Mouse (Mus musculus): Measurements from ENCODE around the gene Cep95. TPM values are rescaled to one million over a fixed set of nuclear protein-coding genes. Genes with fewer than 3 reads are reported as not detected.
A peak's percentile ranks its signal among the peaks of the same experiment; 100 is the strongest.
"Not testable (repeated sequence)": the region's sequence is repeated elsewhere in the genome, so short reads cannot be mapped to it uniquely, and the experiment has no call there.

Gene Cep95
- total RNA-seq, 2 experiments from 2014 or later: 12.6 to 15.1 TPM

GRCm38 (mm10) chr11:106788026-106788774 lies 852 bp upstream of the Cep95 start:
- intact Hi-C loops (cut with DNase I): loop anchor here (2.0 to 5.0 kb wide), 5 partner anchors 35 to 515 kb away; partner anchors contain the start of genes 1810010H24Rik, Kpna2, Smarcd2 and Smurf2
- TF ChIP-seq CTCF (IDR thresholded peaks at IDR 0.05): no peak
- Histone ChIP-seq H3K27ac (peak overlapping the region; percentile 100), H3K4me3 (peak overlapping the region; percentile 98)
- DNase-seq (ENCODE audit: extremely low spot score in 1 of 2, low spot score in 2 of 2): peak; percentile 98 to 99

- intact Hi-C loops (cut with DNase I): loop anchor here (2.0 to 5.0 kb wide), 5 partner anchors 33 to 517 kb away; partner anchors contain the start of genes 1810010H24Rik, Kpna2, Smarcd2 and Smurf2
- no peak for TF ChIP-seq CTCF (IDR thresholded peaks at IDR 0.05)
- no peak for DNase-seq (ENCODE audit: extremely low spot score in 1 of 2, low spot score in 2 of 2)
These were observed 597 bp downstream of the Cep95 start for GRCm38 (mm10) chr11:106789649-106790048.

DNA sequence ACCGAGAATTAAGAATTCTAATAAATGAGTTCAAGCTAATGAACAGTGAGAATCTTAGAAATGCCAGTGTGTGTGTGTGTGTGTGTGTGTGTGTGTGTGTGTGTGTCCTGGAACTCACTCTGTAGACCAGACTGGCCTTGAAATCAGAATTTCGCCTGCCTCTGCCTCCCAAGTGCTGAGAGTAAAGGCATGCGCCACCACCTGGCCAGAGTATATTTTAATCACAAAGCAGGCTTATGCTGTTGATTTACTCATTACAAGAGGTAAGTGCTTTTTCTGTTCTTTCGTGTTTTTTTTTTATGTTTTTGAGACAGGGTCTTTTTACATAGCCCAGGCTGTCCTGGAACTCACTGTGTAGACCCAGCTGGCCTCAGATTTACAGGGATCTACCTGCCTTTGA lies 4.8 kb downstream of the Cep95 start:
- DNase-seq (ENCODE audit: extremely low spot score in 1 of 2, low spot score in 2 of 2): no peak
- TF ChIP-seq CTCF (IDR thresholded peaks at IDR 0.05): no peak; the same call in 1 of the 2 replicates
- no peak overlapping the region for H3K27ac ChIP-seq
- no peak overlapping the region for H3K4me3 ChIP-seq
- intact Hi-C loops (cut with DNase I): no loop called here

More at GRCm38 (mm10) chr11:106789649-106790048, 597 bp downstream of the Cep95 start:
- Histone ChIP-seq H3K27ac (peak overlapping the region; percentile 100), H3K4me3 (peak overlapping the region; percentile 98)

DNA sequence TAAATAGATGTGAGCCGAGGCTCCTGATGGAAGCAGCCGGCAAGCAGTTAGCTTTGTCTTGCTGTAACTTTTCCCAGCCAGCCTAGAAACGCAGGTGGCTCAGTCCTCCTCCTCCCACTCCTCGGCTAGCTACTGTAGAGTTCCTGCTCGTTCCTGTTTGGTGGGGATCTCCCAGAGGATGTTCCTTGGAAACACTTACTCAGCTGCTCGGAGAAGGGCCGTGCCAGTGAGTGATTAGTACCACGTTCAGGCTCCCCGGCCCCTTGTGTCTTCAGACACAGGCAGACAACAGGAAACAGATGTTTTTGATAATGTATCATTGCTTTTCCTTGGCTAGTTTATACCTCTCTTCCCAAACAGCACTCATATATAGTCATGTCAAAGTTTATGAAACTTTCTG lies 6.6 kb downstream of the Cep95 start:
- Histone ChIP-seq H3K4me3 (no peak overlapping the region), H3K27ac (no peak overlapping the region)
- DNase-seq (ENCODE audit: extremely low spot score in 1 of 2, low spot score in 2 of 2): no peak
- no peak for TF ChIP-seq CTCF (IDR thresholded peaks at IDR 0.05)
- intact Hi-C loops (cut with DNase I): no loop called here

GRCm38 (mm10) chr11:106802069-106802627 lies 13.1 kb downstream of the Cep95 start:
- TF ChIP-seq CTCF (IDR thresholded peaks at IDR 0.05): no peak
- DNase-seq (ENCODE audit: extremely low spot score in 1 of 2, low spot score in 2 of 2): no peak
- intact Hi-C loops (cut with DNase I): no loop called here
- Histone ChIP-seq H3K27ac (no peak overlapping the region), H3K4me3 (no peak overlapping the region)

DNA sequence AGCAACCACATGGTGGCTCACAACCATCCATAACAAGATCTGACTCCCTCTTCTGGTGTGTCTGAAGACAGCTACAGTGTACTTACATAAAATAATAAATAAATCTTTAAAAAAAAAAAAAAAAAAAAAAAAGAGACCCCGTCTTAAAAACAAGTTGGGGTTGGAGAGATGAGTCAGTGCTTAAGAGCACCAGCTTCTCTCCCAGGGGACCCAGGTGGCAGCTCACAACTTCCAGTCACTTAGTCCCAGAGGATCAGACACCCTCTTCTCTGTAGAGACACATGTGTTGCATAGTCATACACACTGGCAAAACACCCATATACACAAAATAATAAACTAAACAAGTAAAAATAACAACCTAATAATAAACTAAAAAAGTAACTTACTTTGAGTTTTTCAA lies 18.4 kb downstream of the Cep95 start:
- H3K4me3 ChIP-seq; intact Hi-C loops (cut with DNase I); H3K27ac ChIP-seq; DNase-seq (ENCODE audit: extremely low spot score in 1 of 2, low spot score in 2 of 2): not testable (repeated sequence)

DNA sequence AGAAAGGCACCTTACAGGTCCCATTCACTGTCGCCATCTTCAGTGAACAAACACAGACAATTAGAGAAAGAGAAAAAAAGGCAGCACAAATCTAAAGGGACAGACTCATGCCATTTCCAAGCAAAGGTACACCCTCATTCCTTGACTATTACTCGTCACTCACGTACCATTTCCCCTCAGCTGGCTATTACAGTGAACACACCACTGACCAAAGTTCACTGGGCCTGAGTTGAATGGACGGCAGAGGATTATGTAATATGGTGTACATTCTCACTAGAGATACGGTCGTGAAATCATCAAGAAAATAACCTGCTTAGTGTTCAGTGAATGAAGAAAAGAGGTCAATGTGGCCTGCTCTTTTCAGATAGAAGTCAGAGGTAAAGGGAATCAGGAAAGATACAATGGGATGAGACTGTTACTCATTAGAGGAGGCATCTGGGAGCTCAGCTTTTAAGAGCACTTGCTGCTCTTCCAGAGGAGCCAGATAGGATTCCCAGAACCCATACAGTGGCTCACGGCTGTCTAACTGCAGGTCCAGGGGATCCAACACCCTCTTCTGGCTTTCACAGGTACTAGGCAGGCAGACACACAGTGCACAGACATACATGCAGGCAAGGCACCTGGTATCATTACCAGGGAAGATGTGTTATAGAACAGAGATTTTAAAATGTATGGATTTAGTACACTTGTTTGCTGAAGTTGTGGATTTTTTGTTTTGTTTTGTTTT lies 23.5 kb downstream of the Cep95 start:
- H3K27ac ChIP-seq: no peak overlapping the region
- intact Hi-C loops (cut with DNase I): no loop called here
- TF ChIP-seq CTCF (IDR thresholded peaks at IDR 0.05): no peak
- no peak for DNase-seq (ENCODE audit: extremely low spot score in 1 of 2, low spot score in 2 of 2)
- H3K4me3 ChIP-seq: no peak overlapping the region

DNA sequence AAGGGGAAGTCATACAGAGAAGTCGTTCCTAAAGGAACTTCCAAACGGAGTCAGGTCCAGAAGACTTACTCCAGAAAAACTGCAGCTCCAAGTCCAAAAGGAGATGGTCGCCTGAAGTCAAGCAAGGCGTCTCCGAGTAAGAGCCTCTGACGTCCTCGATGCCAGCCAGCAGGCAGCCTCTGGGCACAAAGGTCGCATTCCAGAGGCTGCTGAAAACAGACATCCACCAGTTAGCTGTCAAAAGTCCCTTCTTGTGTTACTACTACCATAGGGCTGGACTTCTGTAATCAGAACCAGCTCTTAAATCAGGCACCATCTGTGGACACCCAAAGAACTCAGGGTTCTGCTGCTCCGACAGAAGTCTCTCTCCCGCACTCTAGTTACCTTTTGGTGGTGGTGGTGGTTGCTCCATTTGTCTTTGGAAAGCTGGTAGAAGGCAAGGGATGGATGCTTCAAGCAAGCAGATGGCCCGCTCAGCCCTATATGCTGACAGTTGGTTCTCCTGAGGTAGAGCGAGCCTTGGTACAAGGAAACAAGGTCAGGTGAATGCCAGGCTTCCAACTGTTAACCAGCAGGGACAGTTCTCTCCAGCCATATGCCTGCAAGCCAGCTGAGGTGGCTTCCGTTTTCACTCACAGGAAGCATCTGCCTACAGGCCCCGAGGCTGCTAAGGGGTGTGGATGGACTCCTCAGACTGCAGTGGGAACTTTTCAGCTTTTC lies 25.7 kb downstream of the Cep95 start:
- no peak for DNase-seq (ENCODE audit: extremely low spot score in 1 of 2, low spot score in 2 of 2)
- intact Hi-C loops (cut with DNase I): no loop called here
- H3K27ac ChIP-seq: peak overlapping the region; percentile 56
- no peak for TF ChIP-seq CTCF (IDR thresholded peaks at IDR 0.05)
- no peak overlapping the region for H3K4me3 ChIP-seq

DNA sequence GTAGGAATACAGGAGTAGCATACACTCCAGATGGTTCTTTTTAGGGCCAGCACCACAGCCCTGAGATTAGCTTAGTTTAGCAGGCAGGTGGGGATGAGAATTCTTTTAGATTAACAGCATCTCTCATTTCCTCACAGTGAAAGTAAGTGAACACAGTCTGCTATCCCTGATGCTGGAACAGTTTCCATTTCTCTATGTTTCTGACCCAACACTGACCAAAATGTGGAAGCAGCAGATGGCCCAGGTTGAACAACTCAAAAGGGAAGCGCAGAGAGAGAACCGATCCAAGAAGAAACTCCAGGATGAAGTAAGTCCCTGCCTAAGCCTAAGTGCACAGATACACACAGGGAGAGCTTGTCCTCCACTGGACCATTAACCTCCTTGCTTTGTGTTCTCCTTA lies 26.3 kb downstream of the Cep95 start:
- Histone ChIP-seq H3K4me3 (no peak overlapping the region), H3K27ac (peak overlapping the region; percentile 56)
- no peak for DNase-seq (ENCODE audit: extremely low spot score in 1 of 2, low spot score in 2 of 2)
- intact Hi-C loops (cut with DNase I): no loop called here
- no peak for TF ChIP-seq CTCF (IDR thresholded peaks at IDR 0.05)

- Histone ChIP-seq H3K4me3 (no peak overlapping the region), H3K27ac (peak overlapping the region; percentile 63)
- TF ChIP-seq CTCF (IDR thresholded peaks at IDR 0.05): no peak
- intact Hi-C loops (cut with DNase I): no loop called here
- DNase-seq (ENCODE audit: extremely low spot score in 1 of 2, low spot score in 2 of 2): no peak
These were observed 26.7 kb downstream of the Cep95 start for GRCm38 (mm10) chr11:106815761-106816160.

DNA sequence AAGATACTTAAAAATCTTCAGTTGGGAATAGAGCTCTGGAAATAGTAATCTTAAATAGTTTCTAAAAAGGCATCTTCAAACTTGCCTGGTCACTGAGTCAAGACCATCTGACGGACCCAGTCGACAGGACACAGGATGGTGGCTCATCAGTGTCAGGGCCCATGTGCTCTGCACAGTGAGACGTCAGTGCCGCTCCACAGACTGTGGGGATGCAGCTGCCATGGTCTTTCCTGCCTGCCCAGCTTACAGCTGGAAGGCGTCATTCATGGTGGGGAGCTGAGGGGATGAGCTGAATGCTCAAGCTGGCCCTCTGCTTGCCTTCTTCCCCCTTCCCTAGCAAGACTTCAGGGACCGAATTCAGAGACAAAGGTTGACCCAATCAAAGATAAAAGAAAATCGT lies 27.3 kb downstream of the Cep95 start:
- Histone ChIP-seq H3K27ac (peak overlapping the region; percentile 63), H3K4me3 (no peak overlapping the region)
- DNase-seq (ENCODE audit: extremely low spot score in 1 of 2, low spot score in 2 of 2): no peak
- no peak for TF ChIP-seq CTCF (IDR thresholded peaks at IDR 0.05)
- intact Hi-C loops (cut with DNase I): no loop called here
